Mouse (Mus musculus): Measurements from ENCODE around the gene Cfap97d1. TPM values are rescaled to one million over a fixed set of nuclear protein-coding genes. Genes with fewer than 3 reads are reported as not detected.

Cfap97d1 gene
- total and polyA plus RNA-seq, 2 experiments from 2014 or later = not detected

GRCm38 (mm10) chr11:101950021-101950420 is 34.1 kb upstream of the Cfap97d1 start:
- no peak overlapping the region for H3K27ac ChIP-seq
- no peaks in the 10 kb centered on the region for H3K27me3 ChIP-seq (ENCODE audit: insufficient read depth, low read length)
- no peak overlapping the region for H3K4me3 ChIP-seq (ENCODE audit: low read length)
- H3K9me3 ChIP-seq (ENCODE audit: low read length) = no peaks in the 10 kb centered on the region
- no peak for DNase-seq (ENCODE audit: low spot score)
- TF ChIP-seq CTCF (IDR thresholded peaks at IDR 0.05; ENCODE audit: low read depth) = no peak
- H3K36me3 ChIP-seq (ENCODE audit: insufficient read depth, low read length) = no peaks in the 10 kb centered on the region
- no peak overlapping the region for H3K9ac ChIP-seq (replicated peaks; ENCODE audit: low read length)
- ATAC-seq = no peak
- 88% methylated on average over 5 of the region's 5 CpGs for WGBS
- no peak overlapping the region for H3K4me2 ChIP-seq (ENCODE audit: low read depth, low read length)
- H3K4me1 ChIP-seq (ENCODE audit: insufficient read depth, low read length) = no peaks in the 10 kb centered on the region; the same call in 1 of the 2 replicates

- ATAC-seq (no peak), DNase-seq (ENCODE audit: low spot score) (peak; percentile 8)
- H3K27ac ChIP-seq = no peak overlapping the region
- no peak for TF ChIP-seq CTCF (IDR thresholded peaks at IDR 0.05; ENCODE audit: low read depth)
- 22% methylated on average over 24 of the region's 24 CpGs for WGBS
- H3K9me3 ChIP-seq (ENCODE audit: low read length) = no peaks in the 10 kb centered on the region
- 0 out of 2 replicates have a peak overlapping the region, but pooled peaks have one; percentile 4 for H3K4me2 ChIP-seq (ENCODE audit: low read depth, low read length)
- no peak overlapping the region for H3K9ac ChIP-seq (replicated peaks; ENCODE audit: low read length)
- no peaks in the 10 kb centered on the region; the same call in 1 of the 2 replicates for H3K4me1 ChIP-seq (ENCODE audit: insufficient read depth, low read length)
- no peaks in the 10 kb centered on the region for H3K36me3 ChIP-seq (ENCODE audit: insufficient read depth, low read length)
- H3K4me3 ChIP-seq (ENCODE audit: low read length) = no peak overlapping the region
- no peaks in the 10 kb centered on the region for H3K27me3 ChIP-seq (ENCODE audit: insufficient read depth, low read length)
These were observed 31.3 kb upstream of the Cfap97d1 start for GRCm38 (mm10) chr11:101952541-101953341.

- 75% methylated on average over 4 of the region's 4 CpGs for WGBS
- no peaks in the 10 kb centered on the region for H3K36me3 ChIP-seq (ENCODE audit: insufficient read depth, low read length)
- no peak for ATAC-seq
- H3K27me3 ChIP-seq (ENCODE audit: insufficient read depth, low read length) = no peaks in the 10 kb centered on the region
- no peaks in the 10 kb centered on the region; the same call in 1 of the 2 replicates for H3K4me1 ChIP-seq (ENCODE audit: insufficient read depth, low read length)
- TF ChIP-seq CTCF (IDR thresholded peaks at IDR 0.05; ENCODE audit: low read depth) = no peak
- no peak for DNase-seq (ENCODE audit: low spot score)
- H3K4me3 ChIP-seq (ENCODE audit: low read length) = no peak overlapping the region
- H3K9ac ChIP-seq (replicated peaks; ENCODE audit: low read length) = no peak overlapping the region
- H3K9me3 ChIP-seq (ENCODE audit: low read length) = no peaks in the 10 kb centered on the region
- no peak overlapping the region for H3K4me2 ChIP-seq (ENCODE audit: low read depth, low read length)
- H3K27ac ChIP-seq = no peak overlapping the region
These were observed 30.6 kb upstream of the Cfap97d1 start for GRCm38 (mm10) chr11:101953441-101953840.

GRCm38 (mm10) chr11:101957476-101957875 is 26.6 kb upstream of the Cfap97d1 start:
- peaks cover 12% of the 10 kb centered on the region for H3K27me3 ChIP-seq (ENCODE audit: insufficient read depth, low read length)
- DNase-seq (ENCODE audit: low spot score) (peak; percentile 53), ATAC-seq (no peak)
- no peak overlapping the region for H3K4me2 ChIP-seq (ENCODE audit: low read depth, low read length)
- 44% methylated on average over 5 of the region's 5 CpGs for WGBS
- H3K9ac ChIP-seq (replicated peaks; ENCODE audit: low read length) = no peak overlapping the region
- TF ChIP-seq CTCF (IDR thresholded peaks at IDR 0.05; ENCODE audit: low read depth) = no peak
- H3K9me3 ChIP-seq (ENCODE audit: low read length) = no peaks in the 10 kb centered on the region
- H3K36me3 ChIP-seq (ENCODE audit: insufficient read depth, low read length) = no peaks in the 10 kb centered on the region
- no peak overlapping the region for H3K27ac ChIP-seq
- no peaks in the 10 kb centered on the region for H3K4me1 ChIP-seq (ENCODE audit: insufficient read depth, low read length)
- H3K4me3 ChIP-seq (ENCODE audit: low read length) = no peak overlapping the region

DNA sequence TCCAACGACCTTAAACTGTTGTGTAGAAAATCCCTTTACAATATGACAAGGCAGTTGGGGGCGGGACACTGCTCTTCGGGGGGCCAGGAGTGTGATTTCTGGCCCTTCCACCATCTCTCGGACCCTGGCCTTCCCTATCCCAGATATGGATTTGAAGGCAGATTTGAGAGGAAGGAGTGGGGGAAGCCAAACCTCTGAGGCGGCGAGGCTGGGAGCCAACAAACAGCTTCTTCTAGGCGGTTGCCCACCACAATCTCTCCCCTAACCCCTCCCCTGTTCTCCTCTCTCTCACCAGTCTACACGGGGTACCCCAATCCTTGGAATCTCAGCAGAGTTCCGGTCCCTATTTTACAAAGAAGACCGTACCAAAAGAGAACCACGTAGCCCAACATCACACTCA is 21.0 kb upstream of the Cfap97d1 start:
- WGBS = 2% methylated on average over 11 of the region's 11 CpGs
- TF ChIP-seq CTCF (IDR thresholded peaks at IDR 0.05; ENCODE audit: low read depth) = no peak
- Histone ChIP-seq H3K4me2 (ENCODE audit: low read depth, low read length) (peak overlapping the region; percentile 88), H3K9me3 (ENCODE audit: low read length) (no peaks in the 10 kb centered on the region), H3K27me3 (ENCODE audit: insufficient read depth, low read length) (peaks cover 38% of the 10 kb centered on the region), H3K9ac (replicated peaks; ENCODE audit: low read length) (no peak overlapping the region), H3K4me1 (ENCODE audit: insufficient read depth, low read length) (0 out of 2 replicates have a peak, but pooled peaks cover 4% of the 10 kb centered on the region), H3K36me3 (ENCODE audit: insufficient read depth, low read length) (no peaks in the 10 kb centered on the region), H3K27ac (no peak overlapping the region), H3K4me3 (ENCODE audit: low read length) (peak overlapping the region; percentile 55)
- DNase-seq (ENCODE audit: low spot score) = no peak
- ATAC-seq = no peak

- DNase-seq (ENCODE audit: low spot score) = peak; percentile 68
- Histone ChIP-seq H3K27me3 (ENCODE audit: insufficient read depth, low read length) (peaks cover 38% of the 10 kb centered on the region), H3K4me2 (ENCODE audit: low read depth, low read length) (peak overlapping the region; percentile 88), H3K9ac (replicated peaks; ENCODE audit: low read length) (peak overlapping the region; percentile 57), H3K36me3 (ENCODE audit: insufficient read depth, low read length) (no peaks in the 10 kb centered on the region), H3K9me3 (ENCODE audit: low read length) (no peaks in the 10 kb centered on the region), H3K27ac (no peak overlapping the region), H3K4me1 (ENCODE audit: insufficient read depth, low read length) (0 out of 2 replicates have a peak, but pooled peaks cover 4% of the 10 kb centered on the region), H3K4me3 (ENCODE audit: low read length) (peak overlapping the region; percentile 55)
- 1% methylated on average over 78 of the region's 78 CpGs for WGBS
- TF ChIP-seq CTCF (IDR thresholded peaks at IDR 0.05; ENCODE audit: low read depth) = no peak
- ATAC-seq = peak; percentile 71; the same call in 1 of the 2 replicates
These were observed 20.4 kb upstream of the Cfap97d1 start for GRCm38 (mm10) chr11:101963473-101964291.
